ENCODE assay signal across 8 mouse cellular contexts in genomic region chr1:86058856-86059769, GRCm38 (mm10). TPM values are rescaled to one million over a fixed set of nuclear protein-coding genes. Genes with fewer than 3 reads are reported as not detected.
DNase-seq lines count a peak whose midpoint lies in the region; ATAC-seq and TF ChIP-seq lines count a peak whose summit lies in the region.

No protein-coding gene starts in this region.

- H3K9ac ChIP-seq in forebrain, embryonic 12.5 days, result no peak overlapping the region; the same call in 1 of the 2 replicates
- peak overlapping the region; percentile 54; the same call in 1 of the 2 replicates for H3K9ac ChIP-seq in heart, postnatal 0 days (replicated peaks; ENCODE audit: low read depth, low read length)
- H3K9ac ChIP-seq in liver, embryonic 16.5 days (ENCODE audit: low read depth, low read length), result peak overlapping the region; percentile 58
- peak overlapping the region; percentile 62 for H3K9ac ChIP-seq in neural tube, embryonic 13.5 days

- DNase-seq in c-Kit-positive CD71-positive TER-119-positive erythroid progenitor cells, embryonic 14.5 days (ENCODE audit: low spot score), result peak; percentile 95
- DNase-seq in heart, postnatal 0 days (ENCODE audit: low spot score), result peak; percentile 88
- DNase-seq in kidney, postnatal 4 days, result peak; percentile 98

- TF ChIP-seq POLR2A in testis, adult 2 months (IDR thresholded peaks at IDR 0.05; ENCODE audit: control insufficient read depth, low read depth, low read length), result no peak

- TF ChIP-seq CTCF in E14TG2a.4 (conservative IDR thresholded peaks at IDR 0.05; ENCODE audit: low read length), result peak; percentile 96
- TF ChIP-seq CTCF in heart, postnatal 0 days (IDR thresholded peaks at IDR 0.05; ENCODE audit: low read depth), result peak; percentile 86
- peak; percentile 83 for TF ChIP-seq CTCF in testis, adult 2 months (IDR thresholded peaks at IDR 0.05; ENCODE audit: control insufficient read depth, insufficient read depth, insufficient replicate concordance, low read depth, low read length)

- peak; percentile 78 for ATAC-seq in forebrain, embryonic 12.5 days (ENCODE audit: low FRiP score)
- ATAC-seq in heart, postnatal 0 days (ENCODE audit: insufficient read depth, low read depth), result peak; percentile 83
- ATAC-seq in liver, embryonic 16.5 days (ENCODE audit: low read depth), result peak; percentile 67
- peak; percentile 72 for ATAC-seq in neural tube, embryonic 13.5 days (ENCODE audit: low read depth)

- H3K36me3 ChIP-seq in E14TG2a.4 (ENCODE audit: insufficient read depth, low read length), result no peaks in the 10 kb centered on the region
- H3K36me3 ChIP-seq in forebrain, embryonic 12.5 days (replicated peaks), result no peaks in the 10 kb centered on the region
- H3K36me3 ChIP-seq in heart, postnatal 0 days (replicated peaks; ENCODE audit: control insufficient read depth, insufficient read depth, low read length), result no peaks in the 10 kb centered on the region
- H3K36me3 ChIP-seq in liver, embryonic 16.5 days (ENCODE audit: control insufficient read depth, insufficient read depth), result peaks cover 2% of the 10 kb centered on the region; the same call in 1 of the 2 replicates
- no peaks in the 10 kb centered on the region for H3K36me3 ChIP-seq in neural tube, embryonic 13.5 days
- H3K36me3 ChIP-seq in testis, adult 2 months (ENCODE audit: control insufficient read depth, insufficient read depth, low read length), result no peaks in the 10 kb centered on the region

- no peak for TF ChIP-seq EP300 in heart, postnatal 0 days (IDR thresholded peaks at IDR 0.05; ENCODE audit: low read depth)

- H3K27me3 ChIP-seq in E14TG2a.4 (ENCODE audit: insufficient read depth, low read length), result no peaks in the 10 kb centered on the region
- H3K27me3 ChIP-seq in forebrain, embryonic 12.5 days, result no peaks in the 10 kb centered on the region
- H3K27me3 ChIP-seq in heart, postnatal 0 days (ENCODE audit: control insufficient read depth, insufficient read depth, low read length), result no peaks in the 10 kb centered on the region
- H3K27me3 ChIP-seq in liver, embryonic 16.5 days (ENCODE audit: control insufficient read depth, insufficient read depth, low read depth, low read length), result no peaks in the 10 kb centered on the region
- no peaks in the 10 kb centered on the region; the same call in 1 of the 2 replicates for H3K27me3 ChIP-seq in neural tube, embryonic 13.5 days
- H3K27me3 ChIP-seq in testis, adult 2 months (ENCODE audit: control insufficient read depth, insufficient read depth, low read length), result no peaks in the 10 kb centered on the region

- no peaks in the 10 kb centered on the region for H3K9me3 ChIP-seq in E14TG2a.4 (ENCODE audit: low read length)
- H3K9me3 ChIP-seq in forebrain, embryonic 12.5 days, result no peaks in the 10 kb centered on the region
- H3K9me3 ChIP-seq in heart, postnatal 0 days (replicated peaks; ENCODE audit: control insufficient read depth, low read length), result no peaks in the 10 kb centered on the region
- H3K9me3 ChIP-seq in liver, embryonic 16.5 days (replicated peaks; ENCODE audit: control insufficient read depth, low read length), result no peaks in the 10 kb centered on the region
- no peaks in the 10 kb centered on the region for H3K9me3 ChIP-seq in neural tube, embryonic 13.5 days

- peaks cover 53% of the 10 kb centered on the region for H3K4me1 ChIP-seq in E14TG2a.4 (replicated peaks; ENCODE audit: low read depth, low read length)
- H3K4me1 ChIP-seq in forebrain, embryonic 12.5 days, result peaks cover 3% of the 10 kb centered on the region; the same call in 1 of the 2 replicates
- no peaks in the 10 kb centered on the region for H3K4me1 ChIP-seq in heart, postnatal 0 days (ENCODE audit: control insufficient read depth, insufficient read depth)
- H3K4me1 ChIP-seq in liver, embryonic 16.5 days (ENCODE audit: control insufficient read depth, low read depth, low read length), result peaks cover 9% of the 10 kb centered on the region
- H3K4me1 ChIP-seq in neural tube, embryonic 13.5 days (replicated peaks), result peaks cover 12% of the 10 kb centered on the region; the same call in 1 of the 2 replicates
- peaks cover 3% of the 10 kb centered on the region; the same call in 1 of the 2 replicates for H3K4me1 ChIP-seq in testis, adult 2 months (ENCODE audit: control insufficient read depth, insufficient read depth, low read length)

- H3K4me2 ChIP-seq in forebrain, embryonic 12.5 days, result peak overlapping the region; percentile 55
- peak overlapping the region; percentile 71 for H3K4me2 ChIP-seq in heart, postnatal 0 days (ENCODE audit: low read depth, low read length)
- peak overlapping the region; percentile 73 for H3K4me2 ChIP-seq in liver, embryonic 16.5 days (ENCODE audit: low read depth, low read length)
- peak overlapping the region; percentile 60 for H3K4me2 ChIP-seq in neural tube, embryonic 13.5 days

- 10% methylated on average over 21 of the region's 21 CpGs for WGBS in forebrain, embryonic 12.5 days
- WGBS in heart, postnatal 0 days, result 10% methylated on average over 21 of the region's 21 CpGs
- WGBS in liver, embryonic 16.5 days (ENCODE audit: insufficient replicate concordance), result 6% methylated on average over 21 of the region's 21 CpGs
- WGBS in neural tube, embryonic 13.5 days, result 10% methylated on average over 21 of the region's 21 CpGs

- peak overlapping the region; percentile 56 for H3K4me3 ChIP-seq in E14TG2a.4 (replicated peaks; ENCODE audit: low read length)
- H3K4me3 ChIP-seq in forebrain, embryonic 12.5 days (replicated peaks), result peak overlapping the region; percentile 36
- H3K4me3 ChIP-seq in heart, postnatal 0 days (ENCODE audit: low read depth, low read length), result peak overlapping the region; percentile 42
- peak overlapping the region; percentile 54 for H3K4me3 ChIP-seq in liver, embryonic 16.5 days (ENCODE audit: low read depth, low read length)
- peak overlapping the region; percentile 37 for H3K4me3 ChIP-seq in neural tube, embryonic 13.5 days
- peak overlapping the region; percentile 47 for H3K4me3 ChIP-seq in testis, adult 2 months (ENCODE audit: control insufficient read depth, low read depth, low read length)

- no peak overlapping the region; the same call in 1 of the 2 replicates for H3K27ac ChIP-seq in forebrain, embryonic 12.5 days
- peak overlapping the region; percentile 22; the same call in 1 of the 2 replicates for H3K27ac ChIP-seq in heart, postnatal 0 days (ENCODE audit: low read depth)
- peak overlapping the region; percentile 71; the same call in 1 of the 2 replicates for H3K27ac ChIP-seq in liver, embryonic 16.5 days (ENCODE audit: low read length)
- H3K27ac ChIP-seq in neural tube, embryonic 13.5 days (replicated peaks), result peak overlapping the region; percentile 65
- H3K27ac ChIP-seq in testis, adult 2 months (ENCODE audit: control insufficient read depth, insufficient read depth, low read depth, low read length), result no peak overlapping the region

RNA-seq across cellular contexts. Expression of gene Psmd1, which starts 5.1 kb away (rescaled TPM):
- 202 and 214 TPM in 2 replicates for polyA plus RNA-seq in forebrain, embryonic 12.5 days (2016; fragmentation: Nextera tagmentation; extraction: Ambion mirVana)
- total RNA-seq in heart, postnatal 0 days (2014; rRNA removed; ENCODE audit: low replicate concordance), result 58.3 and 101 TPM in 2 replicates
- polyA plus RNA-seq in heart, postnatal 0 days (2015; fragmentation: Nextera tagmentation; extraction: Ambion mirVana), result 110 and 116 TPM in 2 replicates
- polyA plus RNA-seq in liver, embryonic 16.5 days (2015; fragmentation: Nextera tagmentation; extraction: Ambion mirVana), result 82.2 and 87.2 TPM in 2 replicates
- polyA plus RNA-seq in neural tube, embryonic 13.5 days (2015; fragmentation: Nextera tagmentation; extraction: Ambion mirVana), result 181 and 201 TPM in 2 replicates
- 34.6 and 44.0 TPM in 2 replicates for polyA plus RNA-seq in testis, adult 2 months (2012; rRNA removed)

RNA-seq across cellular contexts. Expression of gene 2810459M11Rik, which starts 13.4 kb away (rescaled TPM):
- 0.43 and 0.73 TPM in 2 replicates for polyA plus RNA-seq in forebrain, embryonic 12.5 days (2016; fragmentation: Nextera tagmentation; extraction: Ambion mirVana)
- total RNA-seq in heart, postnatal 0 days (2014; rRNA removed; ENCODE audit: low replicate concordance), result not detected in 2 replicates
- polyA plus RNA-seq in heart, postnatal 0 days (2015; fragmentation: Nextera tagmentation; extraction: Ambion mirVana), result not detected in 2 replicates
- polyA plus RNA-seq in liver, embryonic 16.5 days (2015; fragmentation: Nextera tagmentation; extraction: Ambion mirVana), result 19.2 and 21.6 TPM in 2 replicates
- 2.7 and 3.2 TPM in 2 replicates for polyA plus RNA-seq in neural tube, embryonic 13.5 days (2015; fragmentation: Nextera tagmentation; extraction: Ambion mirVana)
- 0.18 and 0.19 TPM in 2 replicates for polyA plus RNA-seq in testis, adult 2 months (2012; rRNA removed)

RNA-seq across cellular contexts. Expression of gene Spata3, which starts 42.5 kb away (rescaled TPM):
- polyA plus RNA-seq in forebrain, embryonic 12.5 days (2016; fragmentation: Nextera tagmentation; extraction: Ambion mirVana), result not detected in 2 replicates
- total RNA-seq in heart, postnatal 0 days (2014; rRNA removed; ENCODE audit: low replicate concordance), result not detected in 2 replicates
- polyA plus RNA-seq in heart, postnatal 0 days (2015; fragmentation: Nextera tagmentation; extraction: Ambion mirVana), result not detected in 2 replicates
- 0.24 and 0.37 TPM in 2 replicates for polyA plus RNA-seq in liver, embryonic 16.5 days (2015; fragmentation: Nextera tagmentation; extraction: Ambion mirVana)
- not detected in 2 replicates for polyA plus RNA-seq in neural tube, embryonic 13.5 days (2015; fragmentation: Nextera tagmentation; extraction: Ambion mirVana)
- 1,427 and 1,457 TPM in 2 replicates for polyA plus RNA-seq in testis, adult 2 months (2012; rRNA removed)

RNA-seq across cellular contexts. Expression of gene Htr2b, which starts 52.7 kb away (rescaled TPM):
- polyA plus RNA-seq in forebrain, embryonic 12.5 days (2016; fragmentation: Nextera tagmentation; extraction: Ambion mirVana), result 0.44 and 0.75 TPM in 2 replicates
- not detected in 2 replicates for total RNA-seq in heart, postnatal 0 days (2014; rRNA removed; ENCODE audit: low replicate concordance)
- 0.11 and 0.25 TPM in 2 replicates for polyA plus RNA-seq in heart, postnatal 0 days (2015; fragmentation: Nextera tagmentation; extraction: Ambion mirVana)
- polyA plus RNA-seq in liver, embryonic 16.5 days (2015; fragmentation: Nextera tagmentation; extraction: Ambion mirVana), result 0.06 and 0.18 TPM in 2 replicates
- polyA plus RNA-seq in neural tube, embryonic 13.5 days (2015; fragmentation: Nextera tagmentation; extraction: Ambion mirVana), result 0.21 and 0.27 TPM in 2 replicates
- 0.05 and 0.07 TPM in 2 replicates for polyA plus RNA-seq in testis, adult 2 months (2012; rRNA removed)

Comparison
In these comparisons a context has a peak if more than half of its experiments do, and no peak if none do; other contexts are left out.
1. H3K27ac ChIP-seq: peak in heart, postnatal 0 days (single experiment), liver, embryonic 16.5 days (single experiment) and neural tube, embryonic 13.5 days (single experiment); none in forebrain, embryonic 12.5 days (single experiment) and testis, adult 2 months (single experiment).
2. RNA of gene Spata3, which starts 42.5 kb away (polyA plus RNA-seq): 1,427 to 1,457 TPM in testis, adult 2 months; 0.24 to 0.37 TPM in liver, embryonic 16.5 days, not detected in forebrain, embryonic 12.5 days, not detected in heart, postnatal 0 days and not detected in neural tube, embryonic 13.5 days; every median in the first group is over 1,000 times any median in the second.
3. Peak in every context shown above with its lines, with median percentiles within 50 percentile points of each other: H3K4me3 ChIP-seq, CTCF ChIP-seq, DNase-seq, ATAC-seq and H3K4me2 ChIP-seq.